Mouse (Mus musculus): Measurements from ENCODE around the gene Noto.

DNA sequence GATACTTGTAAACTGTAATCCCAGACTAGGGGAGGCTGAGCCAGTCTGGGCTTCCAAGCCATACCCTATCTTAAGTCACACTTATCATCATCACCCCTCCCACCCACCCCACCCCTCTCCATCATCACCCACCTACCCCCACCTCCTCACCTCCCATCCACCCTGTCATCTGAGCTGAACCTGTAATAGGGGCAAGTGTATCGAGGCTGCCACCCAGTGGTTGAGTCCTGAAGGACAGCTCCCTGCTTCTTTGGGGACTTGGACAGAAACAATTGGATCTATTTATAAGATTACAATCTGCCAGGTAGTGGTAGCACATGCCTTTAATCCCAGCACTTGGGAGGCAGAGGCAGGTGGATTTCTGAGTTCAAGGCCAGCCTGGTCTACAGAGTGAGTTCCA is 26.5 kb upstream of the Noto start:
- no peak for TF ChIP-seq POLR2A (IDR thresholded peaks at IDR 0.05; ENCODE audit: insufficient read length, low read depth)
- TF ChIP-seq POLR2AphosphoS2 (IDR thresholded peaks at IDR 0.05; ENCODE audit: insufficient read length, low read depth), result no peak
- TF ChIP-seq CEBPB (IDR thresholded peaks at IDR 0.05; ENCODE audit: insufficient read depth, poor library complexity, severe bottlenecking), result no peak
- TF ChIP-seq TCF12 (IDR thresholded peaks at IDR 0.05; ENCODE audit: insufficient read depth, poor library complexity, severe bottlenecking), result no peak
- TF ChIP-seq MYOG (IDR thresholded peaks at IDR 0.05; ENCODE audit: control insufficient read depth in 1 of 3, insufficient read depth in 1 of 3, insufficient read length in 2 of 3, low read depth in 2 of 3), result no peak
- no peak for TF ChIP-seq TCF3 (IDR thresholded peaks at IDR 0.05; ENCODE audit: insufficient read length, low read depth)

Measured in myocyte (in vitro differentiated cells).